Mouse (Mus musculus) lung, adult 18-20 months (tissue): ENCODE results near the gene Entpd5.
"Not testable (repeated sequence)": the region's sequence is repeated elsewhere in the genome, so short reads cannot be mapped to it uniquely, and the experiment has no call there.

Experiments used
- DNase-seq, 2 experiments: peaks; one replicate each; pipeline ENCODE4 v3.0.0; 2022; ENCODE audit warnings: mixed read lengths in 2 of 2

The Entpd5 gene

GRCm38 (mm10) chr12:84398629-84399028, 10.2 kb downstream of the Entpd5 start:
- DNase-seq: no peak

GRCm38 (mm10) chr12:84397685-84398084, 11.1 kb downstream of the Entpd5 start:
- DNase-seq: no peak

- no peak for DNase-seq
These were observed 11.7 kb downstream of the Entpd5 start for GRCm38 (mm10) chr12:84396947-84397679.

GRCm38 (mm10) chr12:84393847-84394246, 15.0 kb downstream of the Entpd5 start:
- no peak for DNase-seq

GRCm38 (mm10) chr12:84392681-84393080, 16.1 kb downstream of the Entpd5 start:
- DNase-seq: no peak

GRCm38 (mm10) chr12:84390336-84390735, 18.5 kb downstream of the Entpd5 start:
- DNase-seq: no peak

- DNase-seq: no peak
These were observed 19.9 kb downstream of the Entpd5 start for GRCm38 (mm10) chr12:84388774-84389400.

GRCm38 (mm10) chr12:84388097-84388496, 20.7 kb downstream of the Entpd5 start:
- DNase-seq: peak; percentile 36 to 62

- no peak for DNase-seq
These were observed 23.4 kb downstream of the Entpd5 start for GRCm38 (mm10) chr12:84385408-84385807.

- peak; percentile 65 to 84 for DNase-seq
These were observed 24.2 kb downstream of the Entpd5 start for GRCm38 (mm10) chr12:84384644-84385081.

- DNase-seq: no peak
These were observed 26.5 kb downstream of the Entpd5 start for GRCm38 (mm10) chr12:84382369-84382768.

GRCm38 (mm10) chr12:84373831-84374481, 34.9 kb downstream of the Entpd5 start:
- no peak for DNase-seq

GRCm38 (mm10) chr12:84371647-84372046, 37.2 kb downstream of the Entpd5 start:
- DNase-seq: no peak

- DNase-seq: no peak
These were observed 41.9 kb downstream of the Entpd5 start for GRCm38 (mm10) chr12:84366971-84367370.

GRCm38 (mm10) chr12:84365137-84365536, 43.7 kb downstream of the Entpd5 start:
- DNase-seq: no peak

GRCm38 (mm10) chr12:84364291-84364690, 44.5 kb downstream of the Entpd5 start:
- DNase-seq: no peak

- DNase-seq: no peak
These were observed 46.0 kb downstream of the Entpd5 start for GRCm38 (mm10) chr12:84362872-84363271.

- DNase-seq: peak; percentile 96 to 97
These were observed 47.0 kb downstream of the Entpd5 start, which contains the start of the genes Coq6 and Fam161b for GRCm38 (mm10) chr12:84361555-84362489. Gene Coq6, plus strand, starts transcription at chr12:84361657. Gene Fam161b, minus strand, starts transcription at chr12:84361833.

GRCm38 (mm10) chr12:84358699-84359098, 50.1 kb downstream of the Entpd5 start:
- not testable (repeated sequence) for DNase-seq

GRCm38 (mm10) chr12:84347192-84347591, 61.6 kb downstream of the Entpd5 start:
- DNase-seq: peak; percentile 27 to 36

- no peak for DNase-seq
These were observed 71.7 kb downstream of the Entpd5 start for GRCm38 (mm10) chr12:84336963-84337625.

GRCm38 (mm10) chr12:84327111-84327512, 81.7 kb downstream of the Entpd5 start:
- DNase-seq: peak; percentile 22 to 27
